Mouse (Mus musculus) testis, adult 2 months (tissue): ENCODE results near the gene Igsf21.

ENCODE experiments used
- CTCF ChIP-seq: fragments of 200-500 bp; IDR thresholded peaks from 2 replicates; pipeline ENCODE4 v1.5.1; 2012; ENCODE audit warnings: low read depth, mild to moderate bottlenecking, inconsistent platforms, low read length, moderate library complexity; ENCODE audit not compliant: control insufficient read depth, insufficient read depth, insufficient replicate concordance
- POLR2A ChIP-seq: fragments of 200-500 bp; IDR thresholded peaks from 2 replicates; pipeline ENCODE4 v1.6.1; 2012; ENCODE audit warnings: low read depth, mild to moderate bottlenecking, inconsistent platforms, low read length, moderate library complexity; ENCODE audit not compliant: control insufficient read depth

DNA sequence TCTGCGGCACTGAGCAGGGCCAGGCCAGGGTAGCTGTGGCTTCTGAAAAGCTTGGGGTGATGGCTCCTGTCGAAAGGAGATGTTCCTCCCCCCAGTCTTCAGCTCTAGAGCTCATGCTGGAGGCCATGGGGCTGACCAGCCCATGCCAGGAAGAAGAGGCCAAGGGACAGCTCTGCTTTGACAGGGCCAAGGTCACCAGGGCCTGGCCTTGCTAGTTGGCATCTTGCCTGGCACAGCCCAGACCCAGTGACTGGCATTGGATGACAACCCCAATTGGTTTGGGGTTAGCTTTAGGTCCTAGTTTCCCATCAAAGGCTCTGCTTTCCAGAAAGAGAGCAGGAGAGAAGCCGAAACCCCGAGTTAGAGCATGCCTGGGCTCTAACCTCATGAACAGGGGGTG, 156.9 kb downstream of the Igsf21 start:
- TF ChIP-seq CTCF (no peak), POLR2A (no peak)
